Mouse (Mus musculus) ovary, adult 18-20 months (tissue): Measurements from ENCODE around the gene Slc9a9.

ENCODE experiments used
- DNase-seq: peaks from one replicate; pipeline ENCODE4 v3.0.0; 2022; ENCODE audit warnings: low spot score, mixed read lengths

Gene Slc9a9

DNA sequence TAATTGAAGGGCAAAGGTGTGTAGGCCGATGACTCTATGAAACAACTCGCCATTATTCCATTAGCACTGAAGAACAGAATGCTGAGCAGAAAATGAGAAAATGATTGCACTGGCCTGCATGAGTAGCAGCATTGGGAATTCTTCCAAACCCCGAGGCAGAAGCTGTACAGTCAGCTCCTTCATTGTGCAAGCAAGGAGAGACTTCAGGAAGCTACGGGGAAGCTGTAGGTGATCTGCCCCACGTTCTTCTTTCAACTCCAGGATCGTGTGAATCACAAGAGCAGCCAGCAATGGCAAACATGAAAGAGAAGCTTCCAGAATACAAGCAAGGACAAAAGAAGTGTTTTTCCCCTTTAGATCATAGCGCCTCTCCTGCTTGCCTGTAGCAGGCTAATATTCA lies 538.0 kb downstream of the Slc9a9 start:
- DNase-seq: no peak

DNA sequence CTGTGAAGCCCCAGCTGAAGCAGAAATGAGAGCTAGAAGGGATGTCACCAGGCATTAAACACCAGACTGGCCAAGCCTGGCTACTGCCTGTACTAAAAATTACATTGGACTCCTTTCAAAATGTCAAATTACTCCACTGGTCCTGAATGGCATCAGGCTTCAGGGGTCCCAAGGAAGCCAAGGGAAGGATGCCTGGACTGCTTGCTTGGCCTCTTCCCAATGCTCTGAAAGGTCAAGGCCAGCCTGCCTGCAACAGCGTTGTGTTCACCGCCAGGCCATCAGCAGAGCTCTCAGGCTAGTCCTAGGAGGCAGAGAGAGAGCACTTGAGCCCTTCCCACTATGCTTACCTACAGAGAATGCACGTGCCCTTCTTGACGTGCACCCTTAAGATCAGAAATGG lies 539.0 kb downstream of the Slc9a9 start:
- no peak for DNase-seq

DNA sequence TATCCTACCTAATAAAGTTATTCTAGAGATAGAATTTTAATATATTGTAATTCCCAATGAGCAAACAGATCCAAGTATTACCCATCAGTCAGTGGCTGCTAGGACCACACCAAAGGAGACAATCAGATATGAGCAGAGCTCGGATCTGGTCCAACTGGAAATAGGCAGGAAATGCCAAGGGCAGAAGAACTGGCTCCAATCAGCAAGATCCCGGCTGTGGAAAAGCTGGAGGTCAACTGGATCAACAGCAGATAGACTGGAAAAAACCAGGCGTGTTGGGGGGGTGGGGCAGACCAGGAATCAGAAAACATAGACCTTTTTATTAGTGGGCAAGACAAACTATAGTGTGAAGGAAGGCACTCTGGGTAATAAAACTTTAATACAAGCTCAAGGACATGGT lies 550.3 kb downstream of the Slc9a9 start:
- no peak for DNase-seq

DNA sequence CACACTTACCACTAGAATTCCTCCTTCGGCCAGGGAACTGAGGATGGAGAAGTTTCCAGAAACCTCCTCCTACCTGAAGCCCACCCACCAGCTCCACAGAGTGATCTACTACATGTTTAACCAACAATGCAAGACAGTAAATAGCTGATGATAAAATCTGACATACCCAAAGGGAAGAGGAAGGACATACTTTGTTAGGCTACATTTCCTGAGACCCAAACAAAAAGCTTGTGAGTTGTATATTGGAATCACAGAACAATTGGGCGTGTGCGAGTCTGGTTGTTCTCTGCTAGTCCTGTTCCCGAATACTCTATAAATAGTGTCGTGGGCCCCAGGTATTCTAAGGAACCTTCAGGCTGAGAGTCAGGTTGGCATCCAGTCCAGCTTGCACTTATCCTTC lies 551.6 kb downstream of the Slc9a9 start:
- no peak for DNase-seq

DNA sequence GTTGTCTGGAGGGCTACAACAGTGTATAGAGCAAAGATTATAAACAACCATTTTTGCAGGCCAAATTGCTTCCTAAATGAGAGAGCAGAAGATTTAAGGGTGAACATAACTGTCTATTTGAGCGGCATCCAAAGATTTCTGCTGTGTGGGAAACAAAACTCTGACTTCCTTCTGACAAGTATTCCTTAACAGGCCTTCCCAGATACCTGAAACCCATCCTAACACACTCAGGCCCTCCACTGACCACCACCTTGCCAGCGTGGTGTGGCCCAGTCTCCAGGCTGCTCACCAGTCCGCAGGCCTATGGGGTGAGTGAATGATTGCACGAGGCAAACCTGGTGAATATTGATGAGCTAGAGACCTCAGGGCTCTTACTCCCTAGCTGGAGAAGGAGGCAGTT lies 557.3 kb downstream of the Slc9a9 start:
- no peak for DNase-seq

DNA sequence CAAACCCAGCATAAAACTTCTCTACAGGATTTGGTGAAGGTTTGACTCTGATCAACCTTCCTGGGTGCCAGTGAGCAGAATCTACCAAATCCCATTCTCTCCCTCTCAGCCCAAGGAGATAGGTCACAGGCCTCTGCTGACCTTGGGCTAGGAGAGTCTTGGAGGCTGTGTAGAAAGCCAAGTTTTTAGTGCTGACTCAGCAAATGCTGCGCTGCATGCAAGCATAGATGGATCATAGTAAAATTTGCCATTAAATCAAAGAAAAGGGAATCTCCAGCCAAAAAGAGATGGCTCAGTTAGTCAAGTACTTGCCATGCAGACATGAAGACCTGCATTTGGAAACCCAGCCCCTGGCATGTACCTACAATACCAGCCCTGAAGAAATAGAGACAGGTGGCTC lies 558.4 kb downstream of the Slc9a9 start:
- DNase-seq: no peak

DNA sequence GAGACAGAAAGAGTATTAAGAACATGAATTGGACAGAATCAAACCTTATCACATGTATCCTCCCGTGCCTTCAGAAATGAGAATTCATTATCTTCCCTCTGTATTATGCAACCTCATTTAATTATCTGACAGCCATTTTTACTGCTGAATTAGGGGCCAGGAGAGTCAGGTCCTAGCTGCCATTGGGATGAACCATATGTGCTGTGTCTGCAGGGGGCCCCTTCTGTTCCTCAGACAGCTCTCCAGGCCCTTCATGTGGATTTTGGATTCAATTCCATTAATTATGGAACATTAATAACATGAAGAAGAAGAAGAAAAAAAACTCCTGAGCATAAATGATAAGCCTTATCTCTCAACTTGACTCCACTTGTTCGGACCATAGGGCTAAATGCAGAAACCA lies 559.4 kb downstream of the Slc9a9 start:
- no peak for DNase-seq

DNA sequence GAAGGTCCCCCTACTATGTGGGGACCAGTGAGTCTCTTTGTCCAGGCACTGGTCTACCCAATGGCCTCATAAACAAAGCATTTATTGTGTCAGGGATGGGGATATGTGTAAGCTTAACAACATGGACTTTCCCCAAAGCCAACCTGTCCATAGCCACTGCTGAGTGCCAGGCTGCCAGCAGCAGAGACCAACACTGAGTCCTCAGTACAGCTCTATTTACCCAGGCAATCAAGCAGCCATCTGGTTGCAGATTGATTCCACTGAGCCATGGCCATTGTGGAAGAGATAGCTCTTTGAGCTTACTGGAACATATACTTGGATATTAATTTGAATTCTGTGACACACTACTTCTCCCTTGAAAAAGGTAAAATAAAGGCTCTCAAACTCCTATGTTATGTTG lies 570.2 kb downstream of the Slc9a9 start:
- no peak for DNase-seq

DNA sequence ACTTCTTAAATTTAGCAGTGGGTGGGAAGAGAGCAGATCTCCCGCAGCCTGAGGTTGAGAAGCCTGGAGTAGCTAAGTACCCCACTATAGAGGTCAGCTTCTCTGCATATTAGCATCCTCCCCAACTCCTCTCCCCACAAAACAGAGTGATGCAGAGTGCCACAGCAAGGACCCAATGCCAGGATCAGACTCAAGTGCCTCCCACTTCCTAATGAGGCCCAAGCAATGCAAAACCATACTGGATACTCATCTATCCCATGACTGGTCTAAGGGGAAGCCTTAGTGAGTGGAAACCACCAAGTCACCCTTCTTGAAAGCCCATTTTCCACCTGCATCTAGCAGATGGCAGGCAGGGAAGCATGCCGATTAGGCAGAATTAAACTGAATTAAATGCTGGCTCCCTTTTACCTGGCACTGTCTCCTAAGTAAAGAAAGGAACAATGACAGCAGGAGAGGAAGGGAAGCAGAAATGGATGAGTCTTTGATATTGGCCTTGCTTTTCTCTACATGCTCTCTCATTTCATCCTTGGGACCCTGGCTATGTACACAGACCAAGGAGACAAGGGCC lies 573.0 kb downstream of the Slc9a9 start:
- DNase-seq: no peak

DNA sequence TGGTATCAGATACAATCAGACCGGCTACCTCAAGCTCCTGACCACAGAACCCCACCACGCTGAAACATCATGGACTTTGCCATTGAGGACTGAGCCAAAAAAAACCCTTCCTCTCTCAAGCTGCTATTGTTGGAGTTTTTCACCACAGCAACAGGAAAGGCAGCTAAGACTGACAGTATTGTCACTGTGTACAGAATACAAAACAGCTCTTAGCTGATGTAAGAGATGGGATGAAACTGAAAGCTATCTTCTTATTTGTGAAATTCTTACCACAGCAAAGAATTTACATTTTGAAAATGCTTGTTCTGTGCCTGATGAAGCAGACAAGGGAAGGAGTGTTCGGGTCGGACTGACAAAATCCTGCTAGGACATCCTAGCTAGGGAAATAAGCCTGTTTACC lies 584.5 kb downstream of the Slc9a9 start:
- no peak for DNase-seq

DNA sequence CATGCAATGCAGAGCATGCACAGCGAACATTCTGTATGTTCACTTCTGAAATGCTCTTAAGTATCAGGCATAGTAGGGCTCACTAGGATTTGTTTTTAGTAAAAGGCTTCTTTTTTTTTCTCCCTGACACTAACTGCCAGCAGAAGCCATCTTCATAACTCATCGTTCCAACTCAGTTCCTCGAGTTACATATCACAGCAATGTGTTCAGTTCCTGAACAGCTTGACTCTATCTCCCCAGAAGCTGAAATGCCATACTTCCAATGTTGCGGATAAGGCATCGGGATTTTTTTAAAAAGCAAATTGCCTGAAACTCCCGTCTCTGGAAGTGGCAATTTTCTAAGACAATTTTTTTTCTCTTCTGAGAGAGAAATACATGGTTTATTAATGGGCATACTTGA lies 586.1 kb downstream of the Slc9a9 start:
- no peak for DNase-seq

DNA sequence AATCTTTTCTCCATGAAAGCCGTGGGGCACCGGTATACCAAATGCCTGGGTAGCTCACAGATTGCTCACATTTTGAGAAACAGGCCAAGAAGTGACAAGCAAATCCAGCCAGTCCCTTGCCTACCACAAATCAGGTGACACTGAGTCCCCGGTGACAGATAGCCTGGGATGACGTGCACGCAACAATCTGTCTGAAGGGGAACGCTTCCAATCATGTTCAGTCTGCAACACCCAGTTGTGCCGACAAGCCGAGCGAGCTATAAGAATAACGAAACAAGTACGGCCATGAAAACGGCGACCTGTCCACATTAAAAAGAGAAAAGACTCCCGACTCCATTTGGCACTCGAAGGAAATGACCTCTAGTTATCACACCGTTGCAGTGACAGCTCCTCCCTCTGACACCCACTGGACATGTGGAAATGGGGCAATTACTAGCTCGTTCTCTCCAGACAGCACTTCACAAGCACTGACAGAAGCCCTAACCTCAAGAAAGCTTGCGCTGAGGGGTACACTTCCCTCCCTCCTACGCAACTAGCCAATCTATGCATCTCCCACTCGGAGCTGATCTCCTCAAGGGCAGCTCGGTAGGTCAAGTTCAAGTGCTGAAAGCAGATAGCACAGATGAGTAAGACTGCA lies 587.1 kb downstream of the Slc9a9 start:
- DNase-seq: no peak

DNA sequence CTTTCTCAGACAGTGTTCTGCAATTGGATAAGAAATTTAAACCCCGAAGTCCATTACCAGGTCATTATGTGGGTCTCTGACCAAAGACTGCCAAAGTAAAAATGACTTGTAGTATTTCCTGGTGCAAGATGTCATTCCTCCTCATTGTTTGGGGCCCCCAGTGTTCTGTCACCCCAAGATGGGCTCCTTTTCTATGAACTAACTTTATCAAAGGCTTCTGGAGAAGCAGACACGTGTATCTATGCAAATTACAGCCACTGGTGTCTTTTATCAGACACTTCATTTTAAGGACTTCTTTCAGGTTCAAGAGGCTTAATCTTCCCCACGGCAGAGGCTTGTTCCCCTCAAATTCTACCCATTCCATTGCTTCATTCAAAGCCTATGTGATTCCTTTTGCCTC lies 593.1 kb downstream of the Slc9a9 start:
- DNase-seq: no peak

DNA sequence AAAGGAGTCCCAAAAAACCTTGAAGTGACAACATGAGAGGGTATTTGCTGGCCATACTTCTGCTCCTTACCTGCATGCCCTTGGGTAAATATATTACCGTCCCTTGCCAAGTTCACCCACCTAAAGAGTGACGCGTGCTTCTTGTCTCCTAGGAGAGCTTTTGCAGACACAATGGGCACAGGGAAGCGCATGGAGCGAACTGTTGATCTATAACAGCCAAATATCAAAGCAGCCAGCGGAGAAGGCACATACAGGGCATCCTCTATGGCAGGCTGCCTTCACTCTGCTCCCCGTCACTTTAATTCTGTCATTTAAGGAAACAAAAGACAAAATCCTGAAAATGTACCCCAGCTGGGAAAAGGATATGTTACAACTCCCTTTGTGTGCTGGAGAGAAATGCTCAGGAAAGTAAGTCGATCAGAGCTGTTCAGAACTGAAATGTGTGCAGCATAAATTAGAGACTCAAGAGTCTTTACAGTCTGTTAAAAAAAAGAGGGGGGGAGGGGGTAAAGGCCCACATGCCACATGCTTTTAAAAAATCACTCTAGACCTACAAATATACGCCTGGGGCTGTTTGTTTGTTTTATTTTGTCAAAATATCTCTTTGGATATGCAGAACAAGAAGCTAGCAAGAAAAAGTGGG lies 594.3 kb downstream of the Slc9a9 start:
- DNase-seq: no peak

DNA sequence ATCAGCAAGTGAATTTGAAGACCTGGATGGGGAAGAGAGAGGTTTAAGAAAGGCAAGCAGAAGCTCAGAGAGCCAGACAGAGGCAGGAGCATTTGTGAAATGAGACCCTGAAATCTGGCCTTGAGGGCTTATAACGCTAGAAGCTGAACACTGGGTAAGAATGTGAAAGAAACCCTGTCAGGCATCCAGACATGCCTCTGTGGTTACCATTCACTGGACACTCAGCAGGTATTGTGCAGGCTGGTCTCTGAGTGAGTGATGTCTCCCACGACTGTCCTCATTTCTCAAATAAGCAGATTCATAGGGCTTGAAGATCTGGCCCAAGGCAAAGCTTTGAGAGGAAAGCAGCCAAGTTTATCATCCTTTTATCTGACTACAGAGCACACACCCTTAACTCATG lies 596.5 kb downstream of the Slc9a9 start:
- DNase-seq: no peak

DNA sequence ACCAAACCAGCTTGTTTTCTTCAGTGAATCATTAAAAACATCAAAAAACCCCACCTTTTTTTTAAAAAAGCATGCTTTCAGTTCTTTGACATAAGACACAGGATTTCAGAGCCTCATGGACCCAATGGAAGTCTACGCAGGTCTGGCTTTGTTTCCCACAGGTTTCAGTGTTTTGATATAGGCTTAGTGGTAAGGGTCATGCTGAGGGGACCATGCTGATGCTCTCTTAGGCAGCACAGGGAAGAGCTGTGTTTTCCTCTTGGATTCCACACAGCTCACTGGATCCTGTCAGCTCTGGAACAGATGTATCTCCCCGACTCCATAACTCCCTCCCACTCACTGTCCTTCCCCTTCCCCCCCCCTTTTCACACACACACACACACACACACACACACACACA lies 597.2 kb downstream of the Slc9a9 start:
- DNase-seq: no peak

DNA sequence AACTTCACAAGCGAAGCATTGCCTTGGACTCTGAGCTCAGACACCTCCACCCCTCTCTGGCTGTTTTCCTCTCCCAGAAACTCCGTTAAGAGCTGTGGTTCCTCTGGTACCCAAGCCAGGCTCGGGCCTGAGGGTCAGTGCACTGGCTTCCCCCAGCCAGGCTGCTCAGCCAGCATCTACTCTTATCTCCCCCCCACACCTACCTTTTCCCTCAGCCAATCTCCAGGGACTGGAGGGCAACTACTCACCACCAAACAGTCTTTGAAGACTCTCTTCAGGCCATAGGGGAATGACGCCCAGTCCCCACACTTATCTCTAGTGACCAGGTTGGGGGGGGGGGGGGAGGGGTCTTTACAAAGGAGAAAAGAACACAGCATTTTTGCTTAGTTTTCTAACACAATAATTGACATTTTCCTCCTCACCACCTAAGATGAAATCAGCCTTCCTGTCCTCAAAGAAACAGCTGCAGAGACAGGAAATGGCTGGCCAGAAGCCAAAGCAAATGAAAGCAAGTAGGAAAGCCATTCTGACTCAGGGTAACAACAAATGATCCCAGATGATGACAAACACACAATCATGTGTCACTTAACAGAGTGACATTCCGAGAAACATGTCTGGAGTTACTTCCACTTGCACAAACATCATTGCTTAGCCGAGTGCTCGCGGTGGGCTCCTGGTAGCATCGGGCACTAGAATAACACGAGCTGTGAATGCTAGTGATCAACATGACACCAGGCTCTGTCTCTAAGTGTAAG lies 610.1 kb downstream of the Slc9a9 start:
- DNase-seq: no peak
